Mouse (Mus musculus) liver, embryonic 16.5 days (tissue): ENCODE results near the gene Litaf. TPM values are rescaled to one million over a fixed set of nuclear protein-coding genes. Genes with fewer than 3 reads are reported as not detected.
"Not testable (repeated sequence)": the region's sequence is repeated elsewhere in the genome, so short reads cannot be mapped to it uniquely, and the experiment has no call there.

Experiments
- ATAC-seq: fragments of 200-750 bp; cut with Nextera tagmentation; 2 replicates; pipeline ENCODE4 v1.8.0; 2017; ENCODE audit warnings: low read depth, mild to moderate bottlenecking, moderate number of reproducible peaks, moderate library complexity
- H3K27ac ChIP-seq: fragments of 300-500 bp; sonication (generic); 2 replicates; pipeline ENCODE4 v1.5.1; 2014; ENCODE audit warnings: mild to moderate bottlenecking, low read length
- H3K27me3 ChIP-seq: fragments of 300-500 bp; sonication (generic); 2 replicates; pipeline ENCODE4 v1.6.1; 2014; ENCODE audit warnings: low read depth, low read length, mixed read lengths; ENCODE audit not compliant: control insufficient read depth, insufficient read depth
- H3K36me3 ChIP-seq: fragments of 300-500 bp; sonication (generic); 2 replicates; pipeline ENCODE4 v1.6.1; 2014; ENCODE audit warnings: mild to moderate bottlenecking; ENCODE audit not compliant: control insufficient read depth, insufficient read depth
- H3K4me1 ChIP-seq: fragments of 300-500 bp; sonication (generic); 2 replicates; pipeline ENCODE4 v1.6.1; 2014; ENCODE audit warnings: low read depth, low read length, mixed read lengths; ENCODE audit not compliant: control insufficient read depth
- H3K4me2 ChIP-seq: fragments of 300-500 bp; sonication (generic); 2 replicates; pipeline ENCODE4 v1.6.1; 2014; ENCODE audit warnings: low read depth, low read length, mixed read lengths
- H3K4me3 ChIP-seq: fragments of 300-500 bp; sonication (generic); 2 replicates; pipeline ENCODE4 v1.5.1; 2014; ENCODE audit warnings: low read depth, mild to moderate bottlenecking, low read length
- H3K9ac ChIP-seq: fragments of 300-500 bp; sonication (generic); 2 replicates; pipeline ENCODE4 v1.6.1; 2014; ENCODE audit warnings: low read depth, low read length
- H3K9me3 ChIP-seq: fragments of 300-500 bp; sonication (generic); replicated peaks from 2 replicates; pipeline ENCODE4 v1.6.1; 2016; ENCODE audit warnings: low read length; ENCODE audit not compliant: control insufficient read depth
- WGBS: fragments of 180-500 bp; shearing (Covaris S2); extraction: QIAGEN DNeasy Blood & Tissue Kit; methylation state at CpG from one replicate; pipeline ENCODE4 v1.1.7; 2014; ENCODE audit not compliant: insufficient replicate concordance; 5-methylcytosine and 5-hydroxymethylcytosine counted together
- polyA plus RNA-seq: library from polyadenylated mRNA; unstranded; fragments of >200 nt; fragmentation: Nextera tagmentation; extraction: Ambion mirVana; gene quantifications from 2 replicates; pipeline ENCODE4 v1.2.1, GENCODE M21; 2015

Gene Litaf
- polyA plus RNA-seq, 1 experiment from 2014 or later = 52.9 TPM

- Histone ChIP-seq H3K36me3 (no peaks in the 10 kb centered on the region), H3K4me3 (no peak overlapping the region), H3K9ac (no peak overlapping the region), H3K27me3 (no peaks in the 10 kb centered on the region), H3K27ac (no peak overlapping the region), H3K4me1 (peaks cover 37% of the 10 kb centered on the region), H3K9me3 (no peaks in the 10 kb centered on the region), H3K4me2 (no peak overlapping the region)
- no peak for ATAC-seq
- WGBS = 61% methylated on average over 7 of the region's 7 CpGs
Measured at GRCm38 (mm10) chr16:10967756-10968155, 98.2 kb downstream of the Litaf start.

DNA sequence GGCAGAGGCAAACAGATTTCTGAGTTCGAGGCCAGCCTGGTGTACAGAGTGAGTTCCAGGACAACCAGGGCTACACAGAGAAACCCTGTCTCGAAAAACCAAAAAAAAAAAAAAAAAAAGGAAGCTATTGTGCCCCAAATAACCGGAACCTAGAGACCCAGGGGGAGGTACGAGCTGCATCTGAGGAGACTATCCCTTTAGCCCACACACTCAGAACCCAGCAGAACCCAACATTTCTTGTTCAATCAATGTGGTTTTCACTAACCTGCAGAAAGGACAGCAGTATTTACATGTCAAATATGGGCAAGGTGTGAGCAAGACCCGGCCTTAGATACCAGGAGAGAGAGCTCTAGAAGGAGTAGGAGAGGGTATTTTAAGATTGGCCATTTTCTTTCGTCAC is 98.9 kb downstream of the Litaf start:
- no peak for ATAC-seq
- no peak overlapping the region for H3K4me2 ChIP-seq
- 39% methylated on average over 6 of the region's 6 CpGs for whole genome bisulfite sequencing
- no peaks in the 10 kb centered on the region for H3K9me3 ChIP-seq
- peaks cover 33% of the 10 kb centered on the region for H3K4me1 ChIP-seq
- H3K9ac ChIP-seq = no peak overlapping the region
- no peaks in the 10 kb centered on the region for H3K36me3 ChIP-seq
- no peaks in the 10 kb centered on the region for H3K27me3 ChIP-seq
- H3K27ac ChIP-seq = no peak overlapping the region
- H3K4me3 ChIP-seq = no peak overlapping the region

DNA sequence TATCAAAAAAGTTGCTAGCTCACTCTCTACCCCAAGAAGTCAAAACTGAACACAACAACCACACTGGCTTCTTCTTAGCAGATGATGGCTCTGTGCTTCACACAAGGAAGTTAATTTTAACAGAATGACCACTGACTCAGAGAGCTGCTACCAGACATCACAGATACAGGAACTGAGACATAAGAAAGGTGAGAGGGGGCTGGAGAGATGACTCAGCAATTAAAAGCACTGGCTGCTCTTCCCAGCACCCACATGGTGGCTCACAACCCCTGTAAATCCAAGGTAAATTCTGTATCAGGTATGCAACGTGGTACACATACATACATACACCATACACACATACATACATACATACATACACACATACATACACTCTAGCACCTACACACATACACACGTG is 100.9 kb downstream of the Litaf start:
- peaks cover 26% of the 10 kb centered on the region for H3K4me1 ChIP-seq

GRCm38 (mm10) chr16:10960916-10961315 is 105.0 kb downstream of the Litaf start:
- Histone ChIP-seq H3K9ac (no peak overlapping the region), H3K4me1 (peaks cover 5% of the 10 kb centered on the region), H3K27me3 (no peaks in the 10 kb centered on the region), H3K9me3 (no peaks in the 10 kb centered on the region), H3K27ac (no peak overlapping the region), H3K4me2 (no peak overlapping the region), H3K36me3 (peaks cover 6% of the 10 kb centered on the region; the same call in 1 of the 2 replicates), H3K4me3 (no peak overlapping the region)
- ATAC-seq = no peak
- 78% methylated on average over 10 of the region's 10 CpGs for WGBS

More for the DNA sequence above, 100.9 kb downstream of the Litaf start:
- no peak for ATAC-seq
- H3K4me2 ChIP-seq = no peak overlapping the region
- no peaks in the 10 kb centered on the region for H3K27me3 ChIP-seq
- 42% methylated on average over 2 of the region's 2 CpGs for WGBS
- no peak overlapping the region for H3K4me3 ChIP-seq
- no peak overlapping the region for H3K27ac ChIP-seq
- H3K9ac ChIP-seq = no peak overlapping the region
- H3K9me3 ChIP-seq = no peaks in the 10 kb centered on the region
- H3K36me3 ChIP-seq = peaks cover 6% of the 10 kb centered on the region; the same call in 1 of the 2 replicates

DNA sequence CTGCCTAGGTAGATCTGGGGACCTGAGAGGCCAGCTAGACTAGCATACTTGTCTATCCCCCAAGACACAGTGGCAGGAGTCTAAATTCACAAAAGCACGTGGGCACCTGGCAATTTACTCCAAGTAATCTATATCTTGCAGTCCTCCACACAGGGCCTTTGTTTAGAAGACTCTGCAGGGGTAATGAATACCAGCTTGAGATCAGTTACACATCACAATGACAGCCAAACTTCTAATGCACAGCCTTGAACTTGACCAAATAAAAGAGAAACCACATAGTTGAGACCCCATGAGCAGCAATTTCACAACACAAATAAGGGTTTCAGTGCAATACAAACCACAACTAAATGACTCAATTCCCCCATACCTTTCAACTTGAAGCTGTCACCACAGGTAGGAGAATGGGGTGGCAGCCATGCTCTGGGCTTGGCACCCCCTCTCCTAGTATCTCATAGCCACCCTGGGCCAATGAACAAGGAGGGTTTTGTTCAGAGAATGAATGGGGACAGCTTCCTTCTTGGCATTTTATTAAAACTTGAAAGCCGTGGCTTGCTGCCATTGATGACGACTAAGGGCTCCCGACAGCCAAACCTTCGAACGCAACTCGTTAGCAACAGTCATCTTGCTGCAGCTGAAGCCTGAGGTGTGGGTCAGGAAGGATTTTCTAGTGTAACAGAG is 107.1 kb downstream of the Litaf start:
- Histone ChIP-seq H3K9me3 (no peaks in the 10 kb centered on the region), H3K9ac (no peak overlapping the region), H3K27me3 (no peaks in the 10 kb centered on the region), H3K4me1 (peaks cover 5% of the 10 kb centered on the region), H3K27ac (no peak overlapping the region), H3K36me3 (peaks cover 6% of the 10 kb centered on the region; the same call in 1 of the 2 replicates), H3K4me3 (no peak overlapping the region), H3K4me2 (no peak overlapping the region)
- ATAC-seq = no peak
- 75% methylated on average over 7 of the region's 7 CpGs for WGBS

DNA sequence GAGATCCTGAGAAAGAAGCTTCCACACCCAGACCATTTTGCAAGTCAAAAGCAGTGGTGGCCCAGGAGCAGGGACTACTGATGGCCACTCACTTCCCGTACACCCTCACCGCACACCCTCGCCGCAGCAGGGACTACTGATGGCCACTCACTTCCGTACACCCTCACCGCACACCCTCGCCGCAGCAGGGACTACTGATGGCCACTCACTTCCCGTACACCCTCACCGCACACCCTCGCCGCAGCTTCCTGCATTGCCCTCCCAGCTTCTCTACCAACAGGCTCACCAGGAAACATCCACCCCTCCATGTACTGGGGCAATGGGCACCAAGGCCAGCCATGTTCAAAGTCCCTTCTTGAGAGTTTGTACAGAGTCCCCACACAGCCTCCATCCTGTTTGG is 107.7 kb downstream of the Litaf start:
- ATAC-seq = not testable (repeated sequence)
- 72% methylated on average over 12 of the region's 12 CpGs for WGBS

DNA sequence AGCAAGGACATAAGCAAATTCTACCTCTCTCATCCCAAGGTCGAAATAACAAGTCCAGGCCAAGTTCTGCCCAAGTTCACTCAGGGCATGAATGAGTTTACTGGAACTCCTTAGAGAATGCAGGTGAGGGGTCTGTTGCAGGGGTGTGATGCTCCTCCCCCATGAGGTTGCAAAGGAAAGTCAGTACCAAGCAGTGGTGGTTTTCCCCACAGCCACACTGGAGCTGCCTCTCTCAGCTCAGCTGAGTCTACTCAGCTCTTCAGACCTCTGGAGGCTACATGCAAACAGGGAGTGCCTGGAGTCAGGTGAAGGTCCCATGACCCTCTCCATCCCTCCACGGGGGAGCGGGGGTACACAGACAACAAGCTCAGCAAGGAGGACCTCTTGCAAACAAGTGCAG is 108.2 kb downstream of the Litaf start:
- 49% methylated on average over 3 of the region's 3 CpGs for WGBS

More for the DNA sequence above, 107.7 kb downstream of the Litaf start:
- H3K36me3 ChIP-seq, H3K4me2 ChIP-seq, H3K4me3 ChIP-seq, H3K9ac ChIP-seq, H3K27ac ChIP-seq, H3K9me3 ChIP-seq, H3K4me1 ChIP-seq, H3K27me3 ChIP-seq: not testable (repeated sequence)

GRCm38 (mm10) chr16:10956938-10957685 is 108.8 kb downstream of the Litaf start:
- H3K9me3 ChIP-seq = no peaks in the 10 kb centered on the region
- H3K27ac ChIP-seq = no peak overlapping the region
- no peak overlapping the region for H3K4me2 ChIP-seq
- no peak overlapping the region for H3K9ac ChIP-seq
- peaks cover 3% of the 10 kb centered on the region for H3K4me1 ChIP-seq
- H3K4me3 ChIP-seq = no peak overlapping the region
- peaks cover 6% of the 10 kb centered on the region; the same call in 1 of the 2 replicates for H3K36me3 ChIP-seq
- H3K27me3 ChIP-seq = no peaks in the 10 kb centered on the region
- ATAC-seq = no peak
- WGBS = 71% methylated on average over 8 of the region's 8 CpGs

More for the DNA sequence above, 108.2 kb downstream of the Litaf start:
- no peak for ATAC-seq
- H3K4me1 ChIP-seq = peaks cover 3% of the 10 kb centered on the region
- no peak overlapping the region for H3K4me3 ChIP-seq
- no peak overlapping the region for H3K27ac ChIP-seq
- H3K4me2 ChIP-seq = no peak overlapping the region
- H3K9me3 ChIP-seq = no peaks in the 10 kb centered on the region
- peaks cover 6% of the 10 kb centered on the region; the same call in 1 of the 2 replicates for H3K36me3 ChIP-seq
- no peaks in the 10 kb centered on the region for H3K27me3 ChIP-seq
- no peak overlapping the region for H3K9ac ChIP-seq

GRCm38 (mm10) chr16:10955078-10955477 is 110.9 kb downstream of the Litaf start:
- Histone ChIP-seq H3K36me3 (no peaks in the 10 kb centered on the region), H3K4me1 (peaks cover 3% of the 10 kb centered on the region), H3K27ac (no peak overlapping the region), H3K4me2 (no peak overlapping the region), H3K27me3 (no peaks in the 10 kb centered on the region), H3K4me3 (no peak overlapping the region), H3K9ac (no peak overlapping the region), H3K9me3 (no peaks in the 10 kb centered on the region)
- 70% methylated on average over 4 of the region's 4 CpGs for WGBS
- no peak for ATAC-seq
